Comparison of ENCODE assay signal across 10 mouse cellular contexts in genomic region chr2:178287285-178287684, GRCm38 (mm10).
A peak's percentile ranks its signal among the peaks of the same experiment; 100 is the strongest.
DNase-seq lines count a peak whose midpoint lies in the region; ATAC-seq and TF ChIP-seq lines count a peak whose summit lies in the region.
"Had no signal": no experiment of that assay in that cellular context is flagged by ENCODE, and none has a peak within 500 bp of the region (broad histone marks: within the 10 kb centered on the region; RNA-seq: fewer than 3 reads in every experiment).

No protein-coding gene starts in this region.

- no peak for TF ChIP-seq POLR2A in cerebellum, adult 2 months (IDR thresholded peaks at IDR 0.05; ENCODE audit: borderline replicate concordance, insufficient read depth, low read length)
- TF ChIP-seq POLR2A in ES-Bruce4 (IDR thresholded peaks at IDR 0.05; ENCODE audit: insufficient read depth, low read length), result no peak

- no peak for TF ChIP-seq EP300 in ES-Bruce4 (IDR thresholded peaks at IDR 0.05; ENCODE audit: insufficient read depth, low read depth, low read length)

- H3K27me3 ChIP-seq in cerebellum, adult 2 months (ENCODE audit: control insufficient read depth, insufficient read depth, low read length), result no peaks in the 10 kb centered on the region
- no peaks in the 10 kb centered on the region for H3K27me3 ChIP-seq in ES-Bruce4 (ENCODE audit: control insufficient read depth, insufficient read depth, low read length, poor library complexity, severe bottlenecking)
- no peaks in the 10 kb centered on the region for H3K27me3 ChIP-seq in splenic B cell, adult 2 months (ENCODE audit: control insufficient read depth, insufficient read depth, low read length, poor library complexity, severe bottlenecking)
- H3K27me3 ChIP-seq: embryonic facial prominence, embryonic 13.5 days; neural tube, embryonic 12.5 days had no signal

- peak; percentile 36; the same call in 1 of the 2 replicates for TF ChIP-seq CTCF in cerebellum, adult 2 months (IDR thresholded peaks at IDR 0.05; ENCODE audit: borderline replicate concordance, insufficient read depth, low read depth, low read length)
- TF ChIP-seq CTCF in ES-Bruce4 (IDR thresholded peaks at IDR 0.05; ENCODE audit: low read depth, low read length), result peak; percentile 6

- no peak overlapping the region for H3K4me3 ChIP-seq in cerebellum, adult 2 months (replicated peaks; ENCODE audit: insufficient read depth, low read depth, low read length)
- H3K4me3 ChIP-seq in ES-Bruce4 (ENCODE audit: low read depth, low read length), result no peak overlapping the region
- H3K4me3 ChIP-seq: embryonic facial prominence, embryonic 13.5 days; neural tube, embryonic 12.5 days had no signal

- 0 out of 2 replicates have a peak, but pooled peaks have one; percentile 9 for ATAC-seq in granulocyte monocyte progenitor cell, adult 5-6 weeks (replicated peaks; ENCODE audit: poor library complexity, severe bottlenecking)
- no peak for ATAC-seq in megakaryocyte-erythroid progenitor cell, adult 5-6 weeks (replicated peaks; ENCODE audit: low FRiP score, low TSS enrichment, poor library complexity, severe bottlenecking)

- DNase-seq in cerebellum, adult 2 months, result no peak
- no peak for DNase-seq in cerebellum, adult 11-12 months
- DNase-seq in layer of hippocampus, adult 11-12 months (ENCODE audit: low spot score), result peak; percentile 78
- DNase-seq in layer of hippocampus, adult 9-11 months, result no peak
- DNase-seq in splenic B cell, adult 2 months (ENCODE audit: low read depth, low spot score), result peak; percentile 3

- no peaks in the 10 kb centered on the region for H3K36me3 ChIP-seq in ES-Bruce4 (ENCODE audit: control insufficient read depth, insufficient read depth, low read length, poor library complexity, severe bottlenecking)
- no peaks in the 10 kb centered on the region for H3K36me3 ChIP-seq in splenic B cell, adult 2 months (ENCODE audit: control insufficient read depth, insufficient read depth, low read length, poor library complexity, severe bottlenecking)
- H3K36me3 ChIP-seq: embryonic facial prominence, embryonic 13.5 days had no signal

- H3K9me3 ChIP-seq in ES-Bruce4 (replicated peaks; ENCODE audit: control insufficient read depth, insufficient read depth, low read length, poor library complexity, severe bottlenecking), result no peaks in the 10 kb centered on the region
- H3K9me3 ChIP-seq: embryonic facial prominence, embryonic 13.5 days; neural tube, embryonic 12.5 days had no signal

- no peak overlapping the region for H3K27ac ChIP-seq in cerebellum, adult 2 months (ENCODE audit: insufficient read depth, low read length)
- no peak overlapping the region for H3K27ac ChIP-seq in ES-Bruce4 (ENCODE audit: insufficient read depth, low read length)
- H3K27ac ChIP-seq: embryonic facial prominence, embryonic 13.5 days; neural tube, embryonic 12.5 days had no signal

- WGBS in cerebellum, adult 2 months, result 82% methylated on average over 5 of the region's 5 CpGs

- peaks cover 4% of the 10 kb centered on the region; the same call in 1 of the 2 replicates for H3K4me1 ChIP-seq in cerebellum, adult 2 months (ENCODE audit: control insufficient read depth, insufficient read depth, low read length)
- H3K4me1 ChIP-seq in ES-Bruce4 (ENCODE audit: control insufficient read depth, insufficient read depth, low read length), result no peaks in the 10 kb centered on the region
- H3K4me1 ChIP-seq: embryonic facial prominence, embryonic 13.5 days; neural tube, embryonic 12.5 days had no signal

- no peak overlapping the region for H3K9ac ChIP-seq in ES-Bruce4 (ENCODE audit: low read depth, poor library complexity, severe bottlenecking)
- H3K9ac ChIP-seq: embryonic facial prominence, embryonic 13.5 days; neural tube, embryonic 12.5 days had no signal

Comparison
In these comparisons a context has a peak if more than half of its experiments do, and no peak if none do; other contexts are left out.
1. DNase-seq: peak in layer of hippocampus, adult 11-12 months (single experiment) and splenic B cell, adult 2 months (single experiment); none in cerebellum, adult 2 months (0 of 2), cerebellum, adult 11-12 months (single experiment) and layer of hippocampus, adult 9-11 months (single experiment).